Mouse (Mus musculus) hindbrain, postnatal 0 days (tissue): Measurements from ENCODE around the gene Sdr42e1. TPM values are rescaled to one million over a fixed set of nuclear protein-coding genes. Genes with fewer than 3 reads are reported as not detected.

Experiments used
- ATAC-seq: fragments of 200-750 bp; cut with Nextera tagmentation; 2 replicates; pipeline ENCODE4 v1.8.0; 2017; ENCODE audit warnings: mild to moderate bottlenecking, moderate TSS enrichment, moderate library complexity
- DNase-seq: peaks from one replicate; pipeline ENCODE4 v3.0.0-alpha.2; 2015; ENCODE audit warnings: low spot score
- H3K27ac ChIP-seq: fragments of 300-500 bp; sonication (generic); 2 replicates; pipeline ENCODE4 v1.5.1; 2014; ENCODE audit warnings: mild to moderate bottlenecking
- H3K27me3 ChIP-seq: fragments of 300-500 bp; sonication (generic); 2 replicates; pipeline ENCODE4 v1.6.1; 2014; ENCODE audit warnings: low read length, mixed read lengths; ENCODE audit not compliant: insufficient read depth
- H3K36me3 ChIP-seq: fragments of 300-500 bp; sonication (generic); 2 replicates; pipeline ENCODE4 v1.6.1; 2014; ENCODE audit warnings: low read length, mixed read lengths; ENCODE audit not compliant: insufficient read depth
- H3K4me1 ChIP-seq: fragments of 300-500 bp; sonication (generic); 2 replicates; pipeline ENCODE4 v1.6.1; 2014; ENCODE audit warnings: antibody characterized with exemption, low read length, mixed read lengths; ENCODE audit not compliant: insufficient read depth
- H3K4me2 ChIP-seq: fragments of 300-500 bp; sonication (generic); 2 replicates; pipeline ENCODE4 v1.6.1; 2014; ENCODE audit warnings: low read depth, mild to moderate bottlenecking, low read length, moderate library complexity, mixed read lengths
- H3K4me3 ChIP-seq: fragments of 300-500 bp; sonication (generic); 2 replicates; pipeline ENCODE4 v1.5.1; 2014; ENCODE audit warnings: low read length
- H3K9ac ChIP-seq: fragments of 300-500 bp; sonication (generic); replicated peaks from 2 replicates; pipeline ENCODE4 v1.6.1; 2014; ENCODE audit warnings: mild to moderate bottlenecking, low read length, moderate library complexity, mixed read lengths
- H3K9me3 ChIP-seq: fragments of 300-500 bp; sonication (generic); 2 replicates; pipeline ENCODE4 v1.6.1; 2016; ENCODE audit warnings: low read length, mixed read lengths
- CTCF ChIP-seq: IDR thresholded peaks from 2 replicates; pipeline ENCODE4 v1.5.1; 2016; ENCODE audit warnings: antibody characterized with exemption, control low read depth, low read depth
- WGBS: fragments of 180-500 bp; shearing (Covaris S2); extraction: QIAGEN DNeasy Blood & Tissue Kit; methylation state at CpG from one replicate; pipeline ENCODE4 v1.1.7; 2014; 5-methylcytosine and 5-hydroxymethylcytosine counted together
- polyA plus RNA-seq: library from polyadenylated mRNA; unstranded; fragments of >200 nt; fragmentation: Nextera tagmentation; extraction: Ambion mirVana; gene quantifications from 2 replicates; pipeline ENCODE4 v1.2.1, GENCODE M21; 2015
- total RNA-seq: library from RNA; depleted of rRNA; stranded (reverse); fragments of >200 nt; gene quantifications from 2 replicates; pipeline ENCODE4 v1.2.3, GENCODE M21; 2014

Gene Sdr42e1
- total and polyA plus RNA-seq, 2 experiments from 2014 or later, result 2.6 to 9.4 TPM

GRCm38 (mm10) chr8:117670461-117670860 lies 3.0 kb downstream of the Sdr42e1 start:
- no peak overlapping the region for H3K9ac ChIP-seq
- H3K27me3 ChIP-seq, result no peaks in the 10 kb centered on the region
- no peak overlapping the region for H3K4me3 ChIP-seq
- H3K36me3 ChIP-seq, result no peaks in the 10 kb centered on the region
- H3K4me1 ChIP-seq, result no peaks in the 10 kb centered on the region
- H3K4me2 ChIP-seq, result no peak overlapping the region
- H3K9me3 ChIP-seq, result no peaks in the 10 kb centered on the region
- no peak for TF ChIP-seq CTCF
- 45% methylated on average over 11 of the region's 11 CpGs for WGBS
- ATAC-seq (no peak), DNase-seq (no peak)
- no peak overlapping the region for H3K27ac ChIP-seq

GRCm38 (mm10) chr8:117667349-117668124 lies 6.0 kb downstream of the Sdr42e1 start:
- 84% methylated on average over 13 of the region's 13 CpGs for WGBS

GRCm38 (mm10) chr8:117660358-117661031 lies 13.0 kb downstream of the Sdr42e1 start:
- DNase-seq, result peak; percentile 77
- H3K4me1 ChIP-seq, result peaks cover 12% of the 10 kb centered on the region; the same call in 1 of the 2 replicates
- H3K4me2 ChIP-seq, result peak overlapping the region; percentile 2; the same call in 1 of the 2 replicates
- no peak; the same call in 1 of the 2 replicates for TF ChIP-seq CTCF
- H3K27ac ChIP-seq, result no peak overlapping the region
- ATAC-seq, result peak; percentile 85
- H3K27me3 ChIP-seq, result no peaks in the 10 kb centered on the region; the same call in 1 of the 2 replicates
- 21% methylated on average over 11 of the region's 11 CpGs for WGBS
- H3K36me3 ChIP-seq, result no peaks in the 10 kb centered on the region
- no peak overlapping the region for H3K9ac ChIP-seq
- H3K4me3 ChIP-seq, result no peak overlapping the region
- H3K9me3 ChIP-seq, result no peaks in the 10 kb centered on the region

More at GRCm38 (mm10) chr8:117667349-117668124, 6.0 kb downstream of the Sdr42e1 start:
- H3K4me3 ChIP-seq, result no peak overlapping the region
- no peak overlapping the region for H3K27ac ChIP-seq
- no peak overlapping the region for H3K9ac ChIP-seq
- DNase-seq, result no peak
- H3K4me2 ChIP-seq, result no peak overlapping the region
- no peaks in the 10 kb centered on the region for H3K27me3 ChIP-seq
- ATAC-seq, result no peak
- H3K36me3 ChIP-seq, result no peaks in the 10 kb centered on the region
- no peaks in the 10 kb centered on the region for H3K9me3 ChIP-seq
- no peak for TF ChIP-seq CTCF
- no peaks in the 10 kb centered on the region for H3K4me1 ChIP-seq

- no peaks in the 10 kb centered on the region; the same call in 1 of the 2 replicates for H3K27me3 ChIP-seq
- H3K36me3 ChIP-seq, result no peaks in the 10 kb centered on the region
- no peak for ATAC-seq
- no peaks in the 10 kb centered on the region for H3K9me3 ChIP-seq
- no peak overlapping the region for H3K9ac ChIP-seq
- H3K4me1 ChIP-seq, result peaks cover 12% of the 10 kb centered on the region; the same call in 1 of the 2 replicates
- TF ChIP-seq CTCF, result peak; percentile 44
- no peak overlapping the region for H3K4me3 ChIP-seq
- no peak overlapping the region for H3K4me2 ChIP-seq
- DNase-seq, result no peak
- H3K27ac ChIP-seq, result no peak overlapping the region
- WGBS, result 76% methylated on average over 7 of the region's 7 CpGs
Observed at GRCm38 (mm10) chr8:117658990-117659389, 14.5 kb downstream of the Sdr42e1 start.

- Histone ChIP-seq H3K4me1 (no peaks in the 10 kb centered on the region), H3K4me3 (no peak overlapping the region), H3K9me3 (peaks cover 4% of the 10 kb centered on the region; the same call in 1 of the 2 replicates), H3K9ac (no peak overlapping the region), H3K36me3 (no peaks in the 10 kb centered on the region), H3K27ac (no peak overlapping the region), H3K27me3 (no peaks in the 10 kb centered on the region), H3K4me2 (no peak overlapping the region)
- no peak for ATAC-seq
- WGBS, result 82% methylated on average over 1 of the region's 1 CpGs
- no peak for TF ChIP-seq CTCF
- no peak for DNase-seq
Observed at GRCm38 (mm10) chr8:117652318-117652717, 21.2 kb downstream of the Sdr42e1 start.

- peaks cover 4% of the 10 kb centered on the region; the same call in 1 of the 2 replicates for H3K9me3 ChIP-seq
- no peak for ATAC-seq
- no peak overlapping the region for H3K9ac ChIP-seq
- 78% methylated on average over 5 of the region's 5 CpGs for WGBS
- H3K4me2 ChIP-seq, result no peak overlapping the region
- no peak for DNase-seq
- no peak overlapping the region for H3K4me3 ChIP-seq
- TF ChIP-seq CTCF, result no peak
- no peaks in the 10 kb centered on the region for H3K4me1 ChIP-seq
- H3K27ac ChIP-seq, result no peak overlapping the region
- no peaks in the 10 kb centered on the region for H3K27me3 ChIP-seq
- no peaks in the 10 kb centered on the region for H3K36me3 ChIP-seq
Observed at GRCm38 (mm10) chr8:117646440-117646839, 27.0 kb downstream of the Sdr42e1 start.
